Mouse (Mus musculus) CH12.LX (cell line): ENCODE measurements at regions not wholly inside any gene's neighbourhood (a gene's known extent, or its start where the extent isn't known, plus 50 kb on each side); places are given as distances from the start of the nearest gene placed in this dataset.

Experiments used
- EP300 ChIP-seq: IDR thresholded peaks from 2 replicates; pipeline ENCODE4 v1.6.1; 2011; ENCODE audit warnings: low read length, improper control_type of control experiment
- TCF12 ChIP-seq: IDR thresholded peaks from 2 replicates; pipeline ENCODE4 v1.6.1; 2014; ENCODE audit warnings: low read depth, mild to moderate bottlenecking, inconsistent platforms, low read length, improper control_type of control experiment

GRCm38 (mm10) chr2:46055729-46056128 lies 938.5 kb upstream of the Zeb2 start:
- peak; percentile 55; the same call in 1 of the 2 replicates for TF ChIP-seq EP300
- 0 out of 2 replicates have a peak, but pooled peaks have one; percentile 28 for TF ChIP-seq TCF12
